Mouse (Mus musculus): ENCODE data around the gene Ncmap. TPM values are rescaled to one million over a fixed set of nuclear protein-coding genes. Genes with fewer than 3 reads are reported as not detected.

The Ncmap gene
- polyA plus RNA-seq, 1 experiment from 2014 or later = 11.0 TPM

DNA sequence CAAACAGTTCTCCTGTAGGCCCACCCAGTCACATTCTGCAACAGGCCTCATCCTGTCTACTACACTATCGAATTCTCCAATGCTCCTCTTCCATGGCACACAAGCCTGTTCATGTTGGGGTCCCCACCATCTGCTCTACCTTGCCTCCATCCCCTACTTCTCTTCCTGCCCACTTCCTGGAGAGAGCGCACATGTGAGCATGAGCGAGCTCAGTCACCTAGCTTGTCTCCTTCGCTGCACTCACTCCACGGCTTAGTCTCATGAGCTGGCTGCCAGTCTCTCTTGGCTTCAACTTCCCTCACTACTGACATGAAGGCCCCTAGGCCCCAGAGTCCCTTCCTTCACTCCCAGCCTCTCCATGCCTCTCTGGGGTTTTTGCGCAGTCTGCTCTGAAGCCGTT is 28.6 kb upstream of the Ncmap start:
- H3K9me3 ChIP-seq = no peaks in the 10 kb centered on the region
- peaks cover 17% of the 10 kb centered on the region for H3K36me3 ChIP-seq
- no peak overlapping the region for H3K27ac ChIP-seq
- no peaks in the 10 kb centered on the region for H3K27me3 ChIP-seq
- H3K9ac ChIP-seq = no peak overlapping the region
- H3K4me2 ChIP-seq = no peak overlapping the region
- H3K4me1 ChIP-seq = no peaks in the 10 kb centered on the region
- H3K4me3 ChIP-seq = no peak overlapping the region
- ATAC-seq (ENCODE audit: insufficient number of reproducible peaks, low FRiP score, low TSS enrichment, low read depth) = no peak
- 87% methylated on average over 7 of the region's 7 CpGs for WGBS

DNA sequence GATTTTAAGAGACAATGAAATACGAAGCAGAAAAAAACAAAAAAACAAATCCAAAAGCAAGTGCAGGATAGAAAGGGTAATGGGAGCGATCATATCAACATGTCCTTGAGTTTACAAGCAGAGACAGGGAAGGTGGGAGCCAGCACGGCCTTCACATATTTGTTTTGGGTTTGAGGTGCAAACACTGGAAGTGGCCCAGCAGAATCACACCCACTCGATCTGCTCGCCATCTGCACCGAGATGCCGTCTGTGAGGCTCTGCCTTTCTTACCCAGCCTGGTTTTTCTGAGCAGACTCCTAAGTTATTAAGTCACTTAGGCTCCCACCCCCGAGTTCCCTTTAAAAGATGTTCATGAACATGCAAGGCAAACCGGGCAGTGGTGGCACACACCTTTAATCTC is 27.6 kb upstream of the Ncmap start:
- Histone ChIP-seq H3K9me3 (no peaks in the 10 kb centered on the region), H3K9ac (no peak overlapping the region), H3K27me3 (no peaks in the 10 kb centered on the region), H3K36me3 (peaks cover 18% of the 10 kb centered on the region), H3K27ac (no peak overlapping the region), H3K4me3 (no peak overlapping the region), H3K4me1 (no peaks in the 10 kb centered on the region), H3K4me2 (no peak overlapping the region)
- no peak for ATAC-seq (ENCODE audit: insufficient number of reproducible peaks, low FRiP score, low TSS enrichment, low read depth)
- WGBS = 74% methylated on average over 9 of the region's 9 CpGs

DNA sequence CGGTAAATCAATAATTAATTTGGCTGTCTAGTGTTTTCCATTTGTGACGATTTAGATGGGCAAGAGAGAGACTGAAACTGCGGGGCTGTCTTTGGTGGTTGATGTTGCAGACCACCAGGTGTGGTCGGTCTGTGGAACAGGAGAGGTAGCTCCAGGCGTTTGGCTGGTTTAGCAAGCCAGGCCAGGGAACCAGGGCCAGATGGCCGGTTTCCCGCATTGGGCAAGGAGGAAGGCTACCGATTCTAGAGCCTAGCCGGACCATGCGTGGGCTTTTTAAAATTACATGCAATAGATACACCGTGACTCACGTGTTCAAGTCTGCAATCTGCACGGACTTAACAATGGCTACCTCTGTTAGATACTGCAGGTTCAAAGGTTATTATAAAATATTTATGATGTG is 22.9 kb upstream of the Ncmap start:
- ATAC-seq (ENCODE audit: insufficient number of reproducible peaks, low FRiP score, low TSS enrichment, low read depth) = no peak
- Histone ChIP-seq H3K36me3 (peaks cover 53% of the 10 kb centered on the region), H3K9ac (no peak overlapping the region), H3K4me2 (no peak overlapping the region), H3K27ac (no peak overlapping the region), H3K4me3 (no peak overlapping the region), H3K4me1 (no peaks in the 10 kb centered on the region), H3K27me3 (no peaks in the 10 kb centered on the region), H3K9me3 (no peaks in the 10 kb centered on the region)
- WGBS = 89% methylated on average over 13 of the region's 13 CpGs

DNA sequence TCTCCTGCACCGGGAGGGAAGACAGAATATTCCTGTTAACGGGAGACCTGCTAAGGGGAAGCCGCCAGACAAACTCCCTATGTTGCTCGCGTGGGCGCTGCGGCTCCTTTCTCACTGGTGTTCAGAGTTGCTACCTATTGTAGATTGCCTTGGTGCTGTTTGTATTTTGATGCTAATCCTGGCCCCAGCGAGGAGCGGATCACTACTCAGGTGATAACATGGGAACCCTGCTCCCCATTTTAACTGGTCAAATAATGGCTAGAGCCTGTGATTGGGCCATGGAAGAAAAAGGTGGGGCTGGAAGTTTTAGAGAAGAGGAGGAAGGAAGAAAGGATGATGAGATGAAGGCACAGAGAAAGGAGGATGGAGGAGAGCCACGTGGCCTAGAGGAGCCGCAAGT is 22.4 kb upstream of the Ncmap start:
- Histone ChIP-seq H3K9me3 (no peaks in the 10 kb centered on the region), H3K9ac (no peak overlapping the region), H3K36me3 (peaks cover 57% of the 10 kb centered on the region), H3K27ac (no peak overlapping the region), H3K4me1 (no peaks in the 10 kb centered on the region), H3K4me2 (no peak overlapping the region), H3K27me3 (no peaks in the 10 kb centered on the region), H3K4me3 (no peak overlapping the region)
- WGBS = 84% methylated on average over 11 of the region's 11 CpGs
- ATAC-seq (ENCODE audit: insufficient number of reproducible peaks, low FRiP score, low TSS enrichment, low read depth) = no peak

DNA sequence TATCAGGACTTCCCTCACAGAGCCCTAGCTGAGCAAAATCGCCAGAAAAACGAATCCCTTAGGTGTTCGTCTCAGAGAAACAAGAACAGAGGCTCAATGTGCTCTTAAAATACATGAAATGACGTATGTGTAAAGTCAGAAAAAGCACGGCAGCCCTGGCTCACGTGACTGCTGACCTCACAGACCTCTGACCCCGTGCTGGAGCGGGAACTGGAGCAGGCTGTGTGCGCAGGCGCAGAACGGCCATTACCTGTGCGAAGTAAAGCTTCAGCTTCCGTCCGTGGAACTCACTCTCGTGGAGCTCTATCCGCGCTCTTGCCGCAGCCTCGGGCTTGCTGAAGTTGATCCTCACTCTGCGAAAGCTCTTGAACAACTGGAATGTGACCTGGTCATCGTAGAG is 22.0 kb upstream of the Ncmap start:
- no peaks in the 10 kb centered on the region for H3K4me1 ChIP-seq
- no peak overlapping the region for H3K4me2 ChIP-seq
- 85% methylated on average over 21 of the region's 21 CpGs for WGBS
- ATAC-seq (ENCODE audit: insufficient number of reproducible peaks, low FRiP score, low TSS enrichment, low read depth) = no peak
- H3K36me3 ChIP-seq = peaks cover 60% of the 10 kb centered on the region
- H3K27ac ChIP-seq = no peak overlapping the region
- no peak overlapping the region for H3K4me3 ChIP-seq
- no peak overlapping the region for H3K9ac ChIP-seq
- no peaks in the 10 kb centered on the region for H3K9me3 ChIP-seq
- H3K27me3 ChIP-seq = no peaks in the 10 kb centered on the region

DNA sequence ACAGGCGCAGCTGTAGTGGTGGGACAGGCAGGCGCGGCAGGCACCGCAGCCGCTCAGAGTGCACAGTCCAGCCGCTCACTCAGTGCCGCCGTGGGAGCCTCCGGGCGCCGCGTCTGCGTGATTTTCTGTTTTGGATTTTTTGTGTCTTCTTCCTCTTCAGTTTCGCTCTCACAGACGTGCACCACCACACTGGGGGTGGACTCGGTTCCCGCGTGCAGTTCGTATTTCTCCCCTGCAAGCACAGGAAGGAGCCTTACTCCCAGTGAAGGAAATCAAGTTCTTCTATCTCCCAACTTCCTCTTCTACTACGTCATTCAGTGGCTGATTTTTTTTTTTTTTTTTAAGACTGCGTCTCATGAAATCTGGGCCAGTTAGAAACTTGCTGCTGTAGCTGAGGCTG is 18.3 kb upstream of the Ncmap start:
- Histone ChIP-seq H3K9me3 (no peaks in the 10 kb centered on the region), H3K27ac (no peak overlapping the region), H3K9ac (no peak overlapping the region), H3K36me3 (peaks cover 59% of the 10 kb centered on the region), H3K27me3 (no peaks in the 10 kb centered on the region), H3K4me1 (no peaks in the 10 kb centered on the region), H3K4me2 (no peak overlapping the region), H3K4me3 (no peak overlapping the region)
- WGBS = 93% methylated on average over 21 of the region's 21 CpGs
- no peak for ATAC-seq (ENCODE audit: insufficient number of reproducible peaks, low FRiP score, low TSS enrichment, low read depth)

DNA sequence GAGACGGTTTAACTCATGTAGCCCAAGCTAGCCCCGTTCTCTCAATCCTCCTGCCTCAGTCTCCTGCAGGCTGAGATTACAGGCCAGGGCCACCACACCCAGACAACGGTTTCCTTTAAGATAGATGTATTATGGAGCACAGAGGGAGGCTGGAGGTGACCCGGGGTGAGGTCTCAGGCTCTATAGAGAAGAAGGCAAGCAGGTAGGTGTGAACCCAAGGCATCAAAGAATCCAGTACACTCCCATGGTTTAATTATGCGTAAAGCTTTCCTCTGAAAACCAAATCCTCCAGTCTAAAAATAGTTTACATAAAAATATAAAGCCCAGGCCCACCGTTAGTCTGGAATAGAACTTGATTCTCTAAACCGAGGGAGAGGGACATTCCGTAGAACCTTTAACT is 15.5 kb upstream of the Ncmap start:
- WGBS = 80% methylated on average over 8 of the region's 8 CpGs

DNA sequence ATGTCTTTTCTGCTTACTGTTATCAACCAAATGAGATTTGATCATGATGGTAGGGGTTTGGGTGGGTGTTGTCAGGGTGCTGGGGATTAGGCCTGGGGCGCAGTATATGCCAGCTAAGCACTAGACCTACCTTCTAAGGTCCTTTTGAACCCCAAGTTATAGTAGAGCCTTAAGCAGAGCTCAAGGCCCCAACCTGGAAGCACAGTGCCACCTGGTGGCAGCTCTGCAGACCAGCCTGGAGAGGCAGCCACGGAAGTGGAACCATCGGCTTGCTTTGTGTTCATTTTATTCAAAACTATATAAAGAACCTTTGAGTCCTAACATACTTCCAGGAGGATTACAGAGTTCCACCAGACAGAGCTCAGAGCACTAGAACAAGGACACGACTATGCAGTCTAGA is 13.6 kb upstream of the Ncmap start:
- Histone ChIP-seq H3K4me2 (no peak overlapping the region), H3K27ac (no peak overlapping the region), H3K4me1 (no peaks in the 10 kb centered on the region), H3K36me3 (peaks cover 33% of the 10 kb centered on the region), H3K27me3 (no peaks in the 10 kb centered on the region), H3K9ac (no peak overlapping the region), H3K4me3 (no peak overlapping the region), H3K9me3 (no peaks in the 10 kb centered on the region)
- WGBS = 28% methylated on average over 4 of the region's 4 CpGs
- ATAC-seq (ENCODE audit: insufficient number of reproducible peaks, low FRiP score, low TSS enrichment, low read depth) = no peak

More for the DNA sequence above, 15.5 kb upstream of the Ncmap start:
- no peaks in the 10 kb centered on the region for H3K27me3 ChIP-seq
- peaks cover 47% of the 10 kb centered on the region for H3K36me3 ChIP-seq
- ATAC-seq (ENCODE audit: insufficient number of reproducible peaks, low FRiP score, low TSS enrichment, low read depth) = no peak
- H3K4me2 ChIP-seq = no peak overlapping the region
- H3K9ac ChIP-seq = no peak overlapping the region
- no peak overlapping the region for H3K4me3 ChIP-seq
- no peaks in the 10 kb centered on the region for H3K4me1 ChIP-seq
- H3K27ac ChIP-seq = no peak overlapping the region
- no peaks in the 10 kb centered on the region for H3K9me3 ChIP-seq

DNA sequence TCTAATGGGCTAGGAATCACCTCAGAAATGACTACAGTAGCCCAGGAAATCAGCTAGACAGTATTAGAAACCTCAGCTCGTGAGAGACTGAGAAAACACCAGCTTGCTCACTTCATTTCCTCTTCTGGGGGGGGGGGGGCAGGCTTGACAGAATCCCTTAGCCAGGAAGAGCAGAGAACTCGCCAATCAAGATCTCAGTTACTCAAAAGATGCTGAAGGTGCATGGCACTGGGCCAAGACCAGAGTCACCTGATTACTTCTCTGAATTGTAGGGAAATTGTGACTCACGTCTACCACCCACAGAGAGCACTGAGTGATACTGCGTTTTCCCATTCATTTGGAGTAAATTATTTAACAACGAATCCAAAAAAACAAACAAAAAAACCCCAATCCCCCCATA is 8.2 kb upstream of the Ncmap start:
- Histone ChIP-seq H3K4me3 (no peak overlapping the region), H3K36me3 (0 out of 2 replicates have a peak, but pooled peaks cover 4% of the 10 kb centered on the region), H3K9ac (no peak overlapping the region), H3K4me1 (no peaks in the 10 kb centered on the region), H3K27ac (no peak overlapping the region), H3K4me2 (no peak overlapping the region), H3K27me3 (no peaks in the 10 kb centered on the region), H3K9me3 (no peaks in the 10 kb centered on the region)
- no peak for ATAC-seq (ENCODE audit: insufficient number of reproducible peaks, low FRiP score, low TSS enrichment, low read depth)
- WGBS = 39% methylated on average over 5 of the region's 5 CpGs

DNA sequence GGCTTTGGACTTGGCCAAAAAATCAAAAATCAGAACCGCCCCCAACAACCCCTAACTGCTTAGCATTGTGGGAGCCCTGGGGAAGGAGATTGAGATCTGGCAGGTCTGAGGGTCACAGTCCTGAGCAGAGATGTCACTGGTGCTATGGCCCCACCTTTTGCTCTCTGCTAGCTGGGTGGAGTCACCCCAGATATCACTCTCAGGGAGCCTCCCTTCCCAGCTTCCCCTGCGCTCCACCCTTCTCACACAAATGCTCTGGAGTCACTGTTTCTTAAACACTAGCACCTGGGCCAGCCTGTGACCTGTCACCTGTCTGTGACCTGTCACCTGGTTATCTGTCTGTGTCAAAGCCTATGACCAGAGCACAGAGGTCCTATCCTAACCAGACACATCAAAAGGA is 6.9 kb upstream of the Ncmap start:
- no peaks in the 10 kb centered on the region for H3K9me3 ChIP-seq
- no peak overlapping the region for H3K27ac ChIP-seq
- no peak for ATAC-seq (ENCODE audit: insufficient number of reproducible peaks, low FRiP score, low TSS enrichment, low read depth)
- no peak overlapping the region for H3K4me3 ChIP-seq
- H3K27me3 ChIP-seq = no peaks in the 10 kb centered on the region
- 0 out of 2 replicates have a peak, but pooled peaks cover 4% of the 10 kb centered on the region for H3K36me3 ChIP-seq
- no peaks in the 10 kb centered on the region for H3K4me1 ChIP-seq
- H3K9ac ChIP-seq = no peak overlapping the region
- no peak overlapping the region for H3K4me2 ChIP-seq
- WGBS = 85% methylated on average over 2 of the region's 2 CpGs

DNA sequence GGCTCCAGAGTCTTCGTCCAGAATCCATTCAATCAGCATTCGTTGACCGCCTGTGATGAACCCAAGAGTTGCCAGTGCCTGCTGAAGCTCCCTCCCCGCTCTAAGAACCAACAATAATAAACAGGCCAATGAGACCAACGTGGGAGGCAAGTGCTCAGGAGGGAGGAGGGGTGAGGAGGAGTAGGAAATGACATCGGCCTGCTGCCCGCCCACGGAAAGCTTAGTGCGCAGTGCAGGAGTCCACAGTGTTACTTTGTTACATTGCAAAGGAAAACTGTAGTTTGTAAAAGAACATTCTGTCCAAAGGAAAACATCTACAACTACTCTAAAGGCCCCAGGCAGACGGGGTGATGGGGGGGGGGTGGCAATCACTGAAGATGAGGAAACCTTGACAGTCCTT is 6.0 kb upstream of the Ncmap start:
- no peaks in the 10 kb centered on the region for H3K9me3 ChIP-seq
- no peak overlapping the region for H3K27ac ChIP-seq
- H3K4me1 ChIP-seq = no peaks in the 10 kb centered on the region
- no peaks in the 10 kb centered on the region for H3K36me3 ChIP-seq
- WGBS = 72% methylated on average over 10 of the region's 10 CpGs
- H3K4me2 ChIP-seq = no peak overlapping the region
- no peak overlapping the region for H3K4me3 ChIP-seq
- no peak for ATAC-seq (ENCODE audit: insufficient number of reproducible peaks, low FRiP score, low TSS enrichment, low read depth)
- H3K9ac ChIP-seq = no peak overlapping the region
- peaks cover 1% of the 10 kb centered on the region; the same call in 1 of the 2 replicates for H3K27me3 ChIP-seq

DNA sequence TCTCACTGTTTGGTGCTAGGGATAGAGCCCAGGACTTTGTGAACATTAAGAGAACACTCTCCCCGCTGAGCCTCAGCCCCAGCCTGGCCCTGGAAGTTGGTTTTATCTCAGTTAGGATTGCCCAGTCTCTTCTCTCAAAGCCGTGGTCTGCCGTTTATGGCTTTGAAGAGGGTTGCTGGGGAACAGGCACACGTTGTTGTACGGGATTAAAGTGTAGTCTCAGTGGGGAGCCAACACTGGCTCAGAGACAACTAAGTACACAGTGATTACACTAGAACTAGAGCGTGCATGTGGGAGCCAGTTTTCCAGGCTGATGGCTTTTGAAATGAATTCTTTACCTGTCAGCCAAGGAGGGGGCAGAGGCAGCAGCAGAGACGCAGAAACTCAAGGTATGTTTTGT is 3.9 kb upstream of the Ncmap start:
- Histone ChIP-seq H3K4me3 (no peak overlapping the region), H3K27ac (no peak overlapping the region), H3K36me3 (no peaks in the 10 kb centered on the region), H3K9ac (no peak overlapping the region), H3K4me1 (peaks cover 14% of the 10 kb centered on the region), H3K27me3 (peaks cover 23% of the 10 kb centered on the region), H3K4me2 (no peak overlapping the region), H3K9me3 (no peaks in the 10 kb centered on the region)
- no peak for ATAC-seq (ENCODE audit: insufficient number of reproducible peaks, low FRiP score, low TSS enrichment, low read depth)
- WGBS = 26% methylated on average over 7 of the region's 7 CpGs

DNA sequence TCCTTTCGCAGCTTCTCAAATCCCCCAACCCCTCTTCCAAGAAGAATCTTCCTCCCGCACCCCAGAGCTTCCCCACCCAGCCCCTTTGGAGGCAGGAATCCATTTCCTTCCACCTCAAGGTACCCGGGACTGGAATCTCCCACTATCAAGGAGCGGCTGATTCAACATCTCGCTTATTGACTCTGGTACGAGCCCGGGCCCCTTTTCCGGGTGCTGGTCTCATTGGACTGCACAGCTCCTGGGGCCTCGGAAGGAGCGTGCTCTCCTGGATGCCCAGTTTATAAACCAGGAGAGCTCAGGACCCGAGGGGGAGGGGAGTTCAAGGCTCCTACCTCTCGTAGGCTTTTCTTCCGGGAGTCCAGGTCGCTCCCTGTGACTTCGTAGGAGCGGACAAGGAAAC is 476 bp downstream of the Ncmap start:
- no peaks in the 10 kb centered on the region for H3K36me3 ChIP-seq
- peak overlapping the region; percentile 39 for H3K4me3 ChIP-seq
- no peak for ATAC-seq (ENCODE audit: insufficient number of reproducible peaks, low FRiP score, low TSS enrichment, low read depth)
- no peak overlapping the region for H3K27ac ChIP-seq
- H3K4me2 ChIP-seq = peak overlapping the region; percentile 68
- 5% methylated on average over 16 of the region's 16 CpGs for WGBS
- H3K9me3 ChIP-seq = no peaks in the 10 kb centered on the region
- H3K9ac ChIP-seq = 0 out of 2 replicates have a peak overlapping the region, but pooled peaks have one; percentile 1
- H3K27me3 ChIP-seq = peaks cover 32% of the 10 kb centered on the region
- H3K4me1 ChIP-seq = peaks cover 19% of the 10 kb centered on the region

Measured in limb, embryonic 15.5 days (tissue).